Mouse (Mus musculus) small intestine, adult 2 months (tissue): ENCODE data around the gene Ttc7b.

Experiments
- CTCF ChIP-seq: fragments of 200-500 bp; IDR thresholded peaks from 2 replicates; pipeline ENCODE4 v1.5.1; 2012; ENCODE audit warnings: low read depth, mild to moderate bottlenecking, control low read depth, inconsistent platforms, low read length, moderate library complexity, mixed read lengths; ENCODE audit not compliant: insufficient replicate concordance, insufficient read length; ENCODE audit errors: extremely low read depth
- POLR2A ChIP-seq: fragments of 200-500 bp; IDR thresholded peaks from 2 replicates; pipeline ENCODE4 v1.6.1; 2012; ENCODE audit warnings: low read depth, mild to moderate bottlenecking, control low read depth, inconsistent platforms, low read length, moderate library complexity

GRCm38 (mm10) chr12:100420903-100421302 is 99.7 kb downstream of the Ttc7b start:
- no peak for TF ChIP-seq CTCF
- no peak for TF ChIP-seq POLR2A
